Mouse (Mus musculus): ENCODE data around the gene Pik3c2b. TPM values are rescaled to one million over a fixed set of nuclear protein-coding genes. Genes with fewer than 3 reads are reported as not detected.

Gene Pik3c2b
- total RNA-seq, 2 experiments from 2014 or later = 13.9 to 14.3 TPM

DNA sequence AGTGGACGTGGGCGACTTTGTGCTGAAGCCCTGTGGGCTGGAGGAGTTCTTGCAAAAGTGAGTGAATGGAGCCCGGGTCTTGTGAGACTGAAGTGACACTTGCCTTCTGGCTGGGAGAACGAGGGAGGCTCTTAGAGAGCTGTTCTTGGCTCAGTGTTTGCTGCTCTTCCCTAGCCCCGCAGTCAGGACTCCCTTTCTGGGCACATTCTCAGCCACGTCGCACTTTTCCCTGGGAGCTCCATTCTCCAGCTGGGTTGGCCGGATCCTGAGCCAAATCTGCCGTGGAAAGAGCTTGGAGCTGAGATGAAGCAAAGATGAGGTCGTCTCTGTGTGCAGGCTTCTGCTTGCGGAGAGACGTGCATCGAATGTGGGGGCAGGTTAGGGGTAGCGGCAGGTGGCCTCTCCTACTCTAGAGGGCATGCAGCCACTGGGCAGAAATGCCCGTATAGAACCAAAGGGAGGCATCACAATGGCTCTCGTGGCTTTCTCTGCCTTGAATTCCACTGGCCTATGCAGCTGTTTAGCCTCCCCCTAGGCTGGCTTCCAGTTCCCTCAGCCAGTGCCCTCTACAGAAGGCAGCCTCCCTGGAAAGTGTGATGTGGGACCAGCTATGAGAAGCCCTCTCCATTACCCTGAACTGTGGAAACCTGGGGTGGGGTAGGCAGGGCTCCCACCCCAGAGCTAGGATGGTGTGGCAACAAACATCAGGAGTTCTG, 26.4 kb downstream of the Pik3c2b start:
- DNase-seq = peak; percentile 71 to 76

DNA sequence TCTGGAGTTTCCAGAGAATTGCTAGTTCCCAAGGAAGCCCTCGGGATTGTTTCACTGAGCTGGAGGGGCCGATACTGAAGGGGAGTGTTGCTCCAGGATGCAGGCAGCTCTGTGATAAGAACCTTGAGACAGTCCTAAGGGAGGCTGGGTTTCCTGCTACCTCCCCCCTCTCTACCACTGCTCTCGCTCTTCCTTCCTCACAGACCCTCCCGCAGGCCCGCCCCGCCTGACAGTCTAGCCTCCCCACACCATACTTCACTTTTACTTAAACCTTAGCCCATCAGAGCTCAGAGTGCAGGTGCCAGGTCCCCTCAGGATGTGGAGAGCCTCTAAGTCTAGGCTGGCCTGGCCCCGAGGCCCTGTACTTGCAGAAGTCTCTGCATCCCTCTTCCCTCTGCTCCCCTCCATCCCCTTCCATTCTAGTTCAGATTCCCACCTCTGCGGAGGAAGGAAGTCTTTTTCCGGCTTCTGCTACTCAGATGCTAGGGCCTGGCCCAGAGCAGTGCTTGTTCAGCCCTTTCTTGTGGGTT, 27.9 kb downstream of the Pik3c2b start:
- DNase-seq = peak; percentile 58 to 86

DNA sequence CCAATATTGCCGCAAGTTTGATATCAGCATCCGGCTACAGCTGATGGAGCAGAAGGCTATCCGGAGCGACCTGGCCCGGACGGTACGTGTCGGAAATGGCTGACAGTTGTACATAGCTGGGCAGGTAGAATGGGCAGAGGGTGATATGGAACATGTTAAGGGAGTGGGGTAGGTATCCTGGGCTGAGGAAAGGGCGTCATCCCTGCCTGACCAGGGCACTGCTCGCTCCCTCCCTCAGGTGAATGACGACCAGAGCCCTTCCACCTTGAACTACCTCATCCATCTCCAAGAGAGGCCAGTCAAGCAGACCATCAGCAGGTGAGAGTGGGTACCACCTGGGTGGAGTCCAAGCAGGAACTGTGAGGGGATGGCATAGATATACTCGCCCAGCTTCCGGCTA, 29.1 kb downstream of the Pik3c2b start:
- no peak for DNase-seq

DNA sequence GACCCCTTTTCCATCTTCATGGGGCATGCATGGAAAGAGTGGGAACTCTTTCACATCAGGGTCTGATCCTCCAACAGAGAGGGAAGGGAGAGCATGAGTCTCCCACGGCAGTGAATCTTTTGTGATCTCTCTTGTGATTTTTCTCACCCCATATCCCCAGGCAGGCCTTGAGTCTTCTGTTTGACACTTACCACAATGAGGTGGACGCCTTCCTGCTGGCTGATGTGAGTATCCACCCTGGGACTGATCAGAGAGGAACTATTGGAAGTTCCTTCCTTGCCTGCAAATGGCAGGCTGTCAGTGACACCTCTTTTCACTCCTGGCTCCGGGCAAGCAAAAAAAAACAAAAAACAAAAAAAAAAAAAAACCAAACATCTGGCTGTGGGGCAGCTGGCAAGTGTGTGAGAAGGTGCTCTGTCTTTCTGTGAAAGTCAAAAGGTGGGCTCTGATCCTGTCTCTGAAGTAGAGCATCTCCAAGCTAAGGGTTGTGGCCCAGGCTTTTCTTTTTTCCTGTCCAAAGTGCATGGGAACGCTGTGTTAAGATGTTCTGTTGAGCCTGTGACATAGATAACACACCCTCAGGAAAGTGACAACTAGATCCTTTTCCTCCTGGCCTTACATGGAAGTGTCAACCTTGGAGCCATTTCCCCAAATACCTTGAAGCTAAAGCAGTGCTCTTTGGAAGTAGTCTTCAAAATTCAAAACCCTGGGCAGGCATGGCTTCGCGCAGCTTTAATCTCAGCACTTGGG, 30.4 kb downstream of the Pik3c2b start:
- DNase-seq = peak in 1 of 2 experiments; percentile 47

DNA sequence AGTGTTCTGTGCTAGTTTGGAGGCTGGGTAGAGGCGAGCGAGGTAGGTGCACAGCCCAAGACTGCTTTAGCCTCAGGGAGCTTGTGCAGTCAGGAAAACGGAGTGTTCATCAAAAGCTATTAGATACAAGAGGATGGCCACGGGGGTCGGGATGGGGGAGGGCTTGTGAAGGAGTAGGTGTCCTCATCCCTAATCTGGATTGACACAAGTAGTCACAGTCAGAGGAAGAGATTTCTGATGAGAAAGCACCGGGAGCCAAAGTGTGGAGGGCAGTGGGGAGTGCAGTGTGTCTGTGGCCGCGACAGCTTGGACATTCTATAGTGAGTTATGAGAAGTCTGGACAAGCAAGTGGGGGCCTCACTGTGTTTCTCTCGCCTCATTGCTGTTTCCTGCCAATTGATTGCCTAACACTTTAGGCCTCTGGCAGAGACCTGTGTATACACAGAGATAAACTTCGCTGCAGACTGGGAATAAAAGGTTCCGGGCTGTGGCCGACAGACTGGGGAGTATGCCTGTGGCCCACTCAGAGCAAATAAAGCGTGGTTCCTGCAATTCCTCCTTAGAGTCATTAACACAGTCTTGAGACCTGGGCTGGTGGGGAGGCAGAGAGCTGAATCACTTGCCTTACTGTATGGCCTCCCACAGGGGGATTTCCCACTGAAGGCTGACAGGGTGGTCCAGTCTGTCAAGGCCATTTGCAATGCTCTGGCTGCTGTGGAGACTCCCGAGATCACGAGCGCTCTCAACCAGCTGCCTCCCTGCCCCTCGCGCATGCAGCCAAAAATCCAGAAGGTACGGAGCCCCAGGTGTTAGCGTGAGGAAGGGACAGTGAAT, 31.4 kb downstream of the Pik3c2b start:
- peak; percentile 74 to 86 for DNase-seq

DNA sequence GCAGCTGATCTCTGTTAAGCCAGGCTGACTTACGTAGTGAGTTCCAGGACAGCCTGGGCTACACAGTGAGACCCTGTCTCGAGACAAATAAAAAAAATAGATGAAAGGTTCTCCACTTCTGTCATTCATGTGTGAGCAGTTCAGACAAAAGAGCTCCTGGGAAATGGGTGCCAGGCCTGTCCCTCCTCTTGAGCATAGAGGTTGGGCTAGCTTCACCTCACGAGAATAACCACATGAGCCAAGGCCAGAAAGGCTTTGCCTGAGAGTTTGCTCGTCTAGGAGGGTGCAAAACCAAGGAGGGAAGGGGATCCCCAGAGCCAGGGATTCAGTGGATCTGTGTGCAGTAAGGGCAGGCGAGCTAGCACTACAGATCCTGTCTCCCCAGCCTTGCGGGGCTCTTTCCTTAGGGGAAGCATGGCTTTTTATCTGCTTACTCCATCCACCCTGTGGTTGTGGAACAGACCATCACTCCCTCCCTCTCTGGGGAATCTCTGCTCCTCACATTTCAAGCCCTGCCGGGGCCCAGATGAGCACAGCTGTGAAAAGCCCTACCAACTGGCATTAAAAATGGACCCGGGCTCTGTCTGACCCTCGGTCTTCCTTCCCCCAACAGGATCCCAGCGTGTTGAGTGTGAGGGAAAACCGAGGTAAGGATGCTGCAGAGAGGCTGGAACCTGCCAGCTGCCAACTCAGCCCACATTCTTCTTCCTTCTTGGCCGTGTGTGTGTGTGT, 32.3 kb downstream of the Pik3c2b start:
- no peak for DNase-seq

DNA sequence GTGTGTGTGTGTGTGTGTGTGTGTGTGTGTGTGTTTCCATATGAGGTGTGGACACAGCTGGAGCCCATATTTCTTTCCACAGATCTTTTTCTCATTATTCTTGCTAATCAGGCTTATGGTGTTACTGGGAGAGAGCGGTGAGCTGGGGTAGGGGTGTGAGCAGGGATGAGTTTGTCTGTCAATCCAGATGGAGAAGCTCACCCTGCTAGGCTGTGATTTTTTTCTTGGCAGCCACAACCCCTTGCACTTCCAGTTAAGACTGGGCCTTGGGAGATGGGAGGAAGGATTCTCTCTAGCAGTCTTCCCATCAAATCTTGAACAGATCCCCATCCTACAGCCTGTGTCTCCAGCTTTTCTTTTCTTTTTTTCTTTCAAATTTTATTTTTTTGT, 32.9 kb downstream of the Pik3c2b start:
- peak in 1 of 2 experiments; percentile 55 for DNase-seq

DNA sequence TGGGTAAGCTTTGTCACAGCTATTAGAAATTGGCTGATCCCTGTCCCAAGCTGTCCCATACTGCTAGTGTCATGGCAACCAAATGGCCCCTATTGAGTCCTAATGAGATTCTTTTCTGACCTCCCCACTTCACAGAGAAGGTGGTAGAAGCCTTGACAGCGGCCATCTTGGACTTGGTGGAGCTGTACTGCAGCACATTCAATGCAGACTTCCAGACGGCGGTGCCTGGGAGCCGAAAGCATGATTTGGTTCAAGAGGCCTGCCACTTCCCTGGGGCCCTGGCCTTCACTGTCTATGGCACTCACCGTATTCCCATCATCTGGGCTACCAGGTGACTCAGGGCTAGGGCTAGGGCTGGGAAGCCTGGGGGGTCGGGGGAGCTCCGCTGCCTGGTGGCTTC, 34.0 kb downstream of the Pik3c2b start:
- no peak for DNase-seq

DNA sequence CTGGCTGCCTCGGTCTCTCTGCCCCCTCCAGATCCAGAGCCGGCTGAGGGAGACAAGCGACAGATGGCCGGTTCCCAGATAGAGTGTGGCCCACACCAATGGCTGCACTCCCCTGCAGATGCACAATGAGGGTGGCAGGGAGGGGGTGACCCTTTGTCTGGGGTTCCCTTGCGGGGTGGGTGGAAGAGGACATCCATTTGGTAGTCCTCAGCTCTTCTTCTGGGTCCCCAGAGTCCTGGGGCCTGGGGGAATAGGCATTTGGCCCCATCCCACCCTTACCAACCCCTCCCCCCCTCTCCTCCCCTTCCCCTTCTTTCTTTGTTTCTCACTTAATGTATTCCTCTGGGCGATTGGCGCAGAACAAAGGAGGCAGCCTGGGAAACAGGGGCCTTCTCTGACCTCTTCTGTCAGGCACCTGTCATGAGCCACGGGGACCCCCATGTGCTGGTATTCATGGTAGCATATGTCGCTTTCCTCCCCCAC, 34.7 kb downstream of the Pik3c2b start:
- no peak for DNase-seq

DNA sequence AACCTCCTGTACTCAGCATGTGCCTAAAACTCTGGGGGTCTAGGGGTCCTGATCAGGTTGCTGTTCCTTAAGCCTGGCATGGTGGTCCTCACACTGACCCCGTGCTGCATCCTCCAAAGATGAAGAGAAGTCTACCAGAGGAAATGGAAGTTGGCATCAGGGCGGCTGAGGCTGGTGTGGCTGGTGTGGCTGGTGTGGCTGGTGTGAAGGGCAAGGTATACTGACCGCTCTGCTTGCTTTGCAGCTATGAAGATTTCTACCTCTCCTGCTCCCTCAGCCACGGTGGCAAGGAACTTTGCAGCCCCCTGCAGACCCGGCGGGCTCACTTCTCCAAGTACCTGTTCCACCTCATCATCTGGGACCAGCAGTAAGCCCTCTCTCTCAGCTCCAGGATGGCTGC, 35.2 kb downstream of the Pik3c2b start:
- no peak for DNase-seq

DNA sequence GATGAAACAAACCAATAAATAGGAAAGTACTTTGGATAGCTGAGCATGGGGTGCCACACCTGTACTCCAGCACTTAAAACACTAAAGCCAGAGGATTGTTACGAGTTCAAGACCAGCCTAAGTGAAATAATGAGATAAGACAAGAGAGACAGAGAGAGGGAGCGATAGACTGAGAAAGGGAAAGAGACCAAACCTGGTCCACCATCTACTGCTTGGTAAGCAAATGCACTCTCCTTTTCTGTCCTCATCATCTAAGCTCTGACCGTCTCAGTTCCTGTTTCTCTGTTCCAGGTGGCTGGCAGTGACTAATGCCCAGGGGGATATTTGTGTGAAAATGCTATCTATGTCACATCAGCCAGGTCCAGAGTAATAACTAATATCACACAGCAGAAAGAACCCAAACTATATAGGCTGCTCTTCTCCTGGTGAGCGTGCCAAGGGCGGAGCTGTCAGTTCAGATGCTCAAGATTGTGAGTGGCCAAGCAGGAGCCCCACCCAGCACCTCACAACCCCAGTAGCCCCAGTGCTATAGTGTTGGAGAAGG, 37.6 kb downstream of the Pik3c2b start:
- DNase-seq = peak in 1 of 2 experiments; percentile 30

DNA sequence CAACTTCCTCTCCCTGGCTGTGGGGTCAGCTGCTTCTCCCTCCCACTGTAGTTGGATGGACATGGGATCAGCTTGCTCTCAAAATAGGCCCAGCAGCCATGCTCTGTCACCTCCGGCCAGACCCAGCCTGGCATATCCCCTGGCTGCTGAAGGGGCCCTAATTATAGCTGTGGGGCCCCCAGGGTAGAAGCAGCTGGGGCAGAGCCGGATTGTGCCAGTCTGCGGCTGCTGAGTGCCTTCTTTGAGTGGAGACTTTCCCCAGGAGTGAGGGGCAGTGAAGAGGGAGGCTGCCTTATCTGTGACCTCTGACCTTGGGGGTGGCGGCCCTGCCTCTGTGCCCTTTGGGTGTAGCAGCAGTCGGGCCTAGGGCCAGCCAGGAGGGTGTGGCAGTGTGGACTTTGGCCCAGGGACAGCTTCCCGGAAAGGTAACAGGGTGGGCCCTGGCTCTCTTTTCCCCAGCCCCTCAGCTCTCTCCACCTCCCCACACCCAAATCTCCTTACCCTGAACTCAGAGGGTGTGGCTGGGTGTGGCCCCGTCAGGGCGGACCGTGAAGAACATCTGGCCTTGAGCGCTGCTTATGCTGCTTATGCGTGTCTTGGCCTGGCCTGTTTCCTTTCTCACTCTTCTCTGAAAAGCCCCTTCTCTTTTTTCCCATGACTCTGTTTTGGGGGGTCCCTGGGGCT, 38.6 kb downstream of the Pik3c2b start:
- DNase-seq = peak; percentile 76 to 84

DNA sequence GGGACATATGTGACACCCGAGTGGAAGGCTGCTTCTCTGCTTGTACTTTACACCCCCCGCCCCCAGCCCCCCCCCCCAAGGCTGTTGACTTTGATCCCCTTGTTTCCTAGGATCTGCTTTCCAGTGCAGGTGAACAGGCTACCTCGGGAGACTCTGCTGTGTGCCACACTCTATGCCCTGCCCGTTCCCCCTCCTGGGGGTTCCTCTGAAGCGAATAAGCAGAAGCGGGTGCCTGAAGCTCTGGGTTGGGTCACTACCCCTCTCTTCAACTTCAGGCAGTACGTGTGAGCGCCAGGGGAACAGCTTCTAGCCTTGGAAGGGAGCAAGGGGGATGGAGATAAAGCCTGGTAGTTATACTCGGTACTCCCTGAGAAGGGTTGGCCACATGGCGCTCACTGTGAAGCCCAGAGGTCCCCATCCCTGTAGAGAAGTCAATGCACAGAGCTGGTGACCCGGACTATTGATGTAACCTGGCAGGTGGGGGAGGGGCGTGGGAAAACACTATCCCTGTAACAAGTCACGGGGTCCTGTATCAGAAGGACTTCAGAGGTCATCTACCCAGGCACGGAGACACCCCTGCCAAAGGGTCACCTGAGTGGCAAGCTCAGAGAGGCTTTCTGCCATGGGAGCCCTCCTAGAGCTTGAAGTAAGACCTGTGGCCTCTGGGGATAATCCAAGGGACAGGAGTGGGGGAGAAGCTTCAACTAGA, 39.4 kb downstream of the Pik3c2b start:
- peak in 1 of 2 experiments; percentile 40 for DNase-seq

DNA sequence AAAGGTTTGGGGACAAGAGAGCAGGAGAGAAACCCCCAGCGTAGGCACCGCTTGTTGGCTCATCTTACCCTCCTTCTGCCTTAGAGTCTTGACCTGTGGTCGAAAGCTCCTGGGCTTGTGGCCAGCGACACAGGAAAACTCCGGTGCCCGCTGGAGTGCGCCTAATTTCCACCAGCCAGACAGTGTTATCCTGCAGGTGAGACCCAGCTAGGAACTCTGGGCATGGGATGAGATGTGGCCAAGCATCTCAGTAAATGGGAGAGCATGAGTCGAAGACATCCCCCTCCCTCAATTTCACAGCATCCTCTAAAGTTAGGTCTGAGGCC, 39.9 kb downstream of the Pik3c2b start:
- DNase-seq = peak; percentile 46 to 51

DNA sequence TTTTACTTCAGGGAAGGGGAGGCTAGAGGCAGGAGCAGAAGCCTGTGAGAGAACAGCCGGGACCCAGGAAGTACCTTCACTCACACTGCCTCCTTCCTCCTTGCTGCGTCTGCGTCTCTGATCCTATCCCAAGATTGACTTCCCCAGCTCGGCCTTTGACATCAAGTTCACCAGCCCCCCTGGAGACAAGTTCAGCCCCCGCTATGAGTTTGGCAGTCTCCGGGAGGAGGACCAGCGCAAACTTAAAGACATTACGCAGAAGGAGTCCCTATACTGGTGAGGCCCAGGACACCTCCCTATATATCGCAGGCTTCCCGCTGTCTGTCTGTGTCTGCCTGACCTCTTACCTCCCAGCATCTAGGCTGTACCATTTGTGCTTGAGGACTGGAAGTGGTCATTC, 41.3 kb downstream of the Pik3c2b start:
- DNase-seq = no peak

DNA sequence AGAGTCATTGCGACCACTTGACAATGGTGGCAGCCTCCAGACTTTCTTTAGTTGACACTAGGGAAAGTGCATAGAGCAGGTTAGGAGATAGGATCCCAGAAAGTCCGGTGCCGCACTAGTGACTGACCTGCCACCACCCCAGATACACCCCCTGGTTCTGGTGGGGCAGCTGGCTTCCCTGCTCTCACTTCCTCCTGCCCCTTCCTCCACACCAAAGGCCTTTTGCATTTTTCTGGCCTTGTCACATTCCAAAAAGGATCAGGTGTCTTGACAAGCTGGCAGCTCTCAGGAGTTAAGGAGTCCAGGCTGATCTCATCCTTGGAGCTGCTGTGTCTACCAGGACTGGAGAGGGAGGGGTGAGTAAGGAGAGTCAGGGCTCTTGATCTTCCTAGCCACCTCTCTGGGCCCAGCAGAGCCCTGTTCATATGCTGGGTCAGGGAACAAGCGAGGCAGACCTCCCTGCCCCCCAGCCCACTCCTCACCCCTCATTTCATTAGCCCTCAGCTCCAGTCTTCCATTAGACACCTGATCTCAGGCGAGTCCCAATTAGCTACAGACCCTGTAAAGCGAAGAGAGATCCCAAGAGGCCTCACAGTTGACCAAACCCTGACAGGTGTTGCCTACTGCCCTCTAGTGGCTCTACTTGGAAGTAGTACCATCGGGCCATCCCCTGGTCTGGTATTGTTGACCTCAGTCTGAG, 41.9 kb downstream of the Pik3c2b start:
- peak; percentile 68 to 85 for DNase-seq

DNA sequence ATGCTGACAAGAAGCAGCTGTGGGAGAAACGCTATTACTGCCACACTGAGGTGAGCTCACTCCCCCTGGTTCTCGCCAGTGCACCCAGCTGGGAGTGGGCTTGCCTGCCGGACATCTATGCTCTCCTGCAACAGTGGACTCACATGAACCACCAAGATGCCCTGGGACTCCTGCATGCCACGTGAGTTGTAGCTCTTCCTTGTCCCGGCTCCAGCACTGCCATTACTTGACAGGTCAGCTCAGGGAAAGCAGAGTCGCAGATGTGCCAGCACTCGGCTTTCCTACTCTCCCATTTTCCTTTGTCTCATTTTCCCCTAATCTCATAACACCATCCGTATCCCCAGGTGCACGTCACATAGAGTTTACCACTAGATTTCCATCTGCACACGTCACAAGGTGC, 42.7 kb downstream of the Pik3c2b start:
- DNase-seq = no peak

DNA sequence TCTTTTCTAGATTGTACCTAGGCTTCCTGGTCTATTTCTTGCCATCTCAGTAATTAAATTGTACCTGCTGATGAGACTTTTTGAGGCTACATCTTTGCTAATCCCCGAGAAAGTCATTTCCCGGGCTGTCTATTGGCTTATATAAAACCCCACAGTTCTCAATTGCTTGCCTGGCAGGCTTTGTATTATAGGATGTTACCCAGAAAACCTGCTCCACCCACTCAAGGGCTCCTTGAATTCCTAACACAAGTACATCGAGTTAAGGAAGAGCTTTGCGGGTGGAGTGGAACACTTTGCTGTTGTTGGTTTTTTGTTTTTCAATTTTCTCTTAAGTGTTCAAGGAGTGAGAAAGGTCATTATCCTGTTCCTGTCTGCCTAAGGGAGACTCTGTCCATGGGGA, 43.9 kb downstream of the Pik3c2b start:
- DNase-seq = no peak

DNA sequence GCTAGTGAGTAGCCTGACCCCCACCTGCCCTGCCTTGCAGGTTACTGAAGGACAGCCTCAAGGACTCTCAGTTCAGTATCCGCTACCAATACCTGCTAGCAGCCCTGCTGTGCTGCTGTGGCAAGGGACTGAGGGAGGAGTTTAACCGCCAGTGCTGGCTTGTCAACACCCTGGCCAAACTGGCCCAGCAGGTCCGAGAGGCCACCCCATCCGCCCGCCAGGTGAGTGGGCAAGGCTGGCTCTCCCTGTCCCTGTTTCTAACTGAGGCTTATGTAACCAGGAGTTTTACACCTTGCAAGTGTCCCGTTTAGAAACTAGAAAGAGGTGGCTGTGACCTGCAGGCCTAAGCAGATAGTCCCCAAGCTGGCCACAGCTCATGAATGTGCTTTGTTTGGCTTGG, 45.2 kb downstream of the Pik3c2b start:
- DNase-seq = no peak

DNA sequence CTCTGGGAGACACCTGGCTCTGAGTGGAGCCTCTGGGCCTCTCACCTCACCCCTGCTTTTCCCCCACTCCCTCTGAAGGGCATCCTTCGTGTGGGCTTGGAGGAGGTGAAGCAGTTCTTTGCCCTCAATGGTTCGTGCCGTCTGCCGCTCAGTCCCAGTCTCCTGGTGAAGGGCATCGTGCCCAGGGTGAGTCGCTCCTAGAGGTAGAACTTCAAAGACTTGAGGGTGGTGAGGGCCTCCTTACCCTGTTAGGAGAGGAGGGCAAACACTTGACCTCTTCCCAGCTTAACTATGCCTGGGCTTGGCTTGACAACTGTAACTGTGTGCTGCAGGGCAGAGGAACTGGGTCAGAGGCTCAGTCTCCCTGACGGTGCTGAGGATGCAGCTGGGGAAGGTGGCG, 46.0 kb downstream of the Pik3c2b start:
- no peak for DNase-seq

Data from heart, adult 18-20 months (tissue).